Mouse (Mus musculus) liver, embryonic 15.5 days (tissue): ENCODE measurements at regions not wholly inside any gene's neighbourhood (a gene's known extent, or its start where the extent isn't known, plus 50 kb on each side); places are given as distances from the start of the nearest gene placed in this dataset.

Experiments used
- ATAC-seq: fragments of 200-750 bp; cut with Nextera tagmentation; 2 replicates; pipeline ENCODE4 v1.8.0; 2017; ENCODE audit warnings: moderate number of reproducible peaks, mild to moderate bottlenecking, moderate library complexity; ENCODE audit not compliant: insufficient read depth
- H3K27ac ChIP-seq: fragments of 300-500 bp; sonication (generic); replicated peaks from 2 replicates; pipeline ENCODE4 v1.5.1; 2015; ENCODE audit warnings: mild to moderate bottlenecking, inconsistent platforms
- H3K27me3 ChIP-seq: fragments of 300-500 bp; sonication (generic); 2 replicates; pipeline ENCODE4 v1.6.1; 2015; ENCODE audit warnings: mild to moderate bottlenecking, inconsistent platforms
- H3K36me3 ChIP-seq: fragments of 300-500 bp; sonication (generic); replicated peaks from 2 replicates; pipeline ENCODE4 v1.6.1; 2015; ENCODE audit warnings: moderate library complexity, mild to moderate bottlenecking, inconsistent platforms
- H3K4me1 ChIP-seq: fragments of 300-500 bp; sonication (generic); replicated peaks from 2 replicates; pipeline ENCODE4 v1.6.1; 2015; ENCODE audit warnings: inconsistent platforms
- H3K4me2 ChIP-seq: fragments of 300-500 bp; sonication (generic); 2 replicates; pipeline ENCODE4 v1.6.1; 2015; ENCODE audit warnings: moderate library complexity, mild to moderate bottlenecking, inconsistent platforms
- H3K4me3 ChIP-seq: fragments of 300-500 bp; sonication (generic); replicated peaks from 2 replicates; pipeline ENCODE4 v1.5.1; 2015; ENCODE audit warnings: mild to moderate bottlenecking, inconsistent platforms
- H3K9ac ChIP-seq: fragments of 300-500 bp; sonication (generic); 2 replicates; pipeline ENCODE4 v1.6.1; 2015; ENCODE audit warnings: moderate library complexity, mild to moderate bottlenecking, inconsistent platforms
- H3K9me3 ChIP-seq: fragments of 300-500 bp; sonication (generic); replicated peaks from 2 replicates; pipeline ENCODE4 v1.6.1; 2016; ENCODE audit warnings: inconsistent platforms
- WGBS: fragments of 180-500 bp; shearing (Covaris S2); methylation state at CpG from one replicate; pipeline ENCODE4 v1.1.7; 2015; ENCODE audit warnings: mixed read lengths; ENCODE audit not compliant: insufficient replicate concordance; 5-methylcytosine and 5-hydroxymethylcytosine counted together

- no peaks in the 10 kb centered on the region for H3K4me1 ChIP-seq
- ATAC-seq = no peak
- H3K4me3 ChIP-seq = no peak overlapping the region
- no peak overlapping the region for H3K27ac ChIP-seq
- WGBS = 62% methylated on average over 6 of the region's 6 CpGs
- no peaks in the 10 kb centered on the region for H3K36me3 ChIP-seq
- H3K27me3 ChIP-seq = no peaks in the 10 kb centered on the region
- H3K4me2 ChIP-seq = no peak overlapping the region
- H3K9ac ChIP-seq = no peak overlapping the region
- no peaks in the 10 kb centered on the region for H3K9me3 ChIP-seq
Measured at GRCm38 (mm10) chr1:90552644-90553043, 50.1 kb upstream of the Cops8 start.
